Mouse (Mus musculus) embryo, embryonic 11.5 days (tissue): Measurements from ENCODE around the gene Lgi2.

ENCODE experiments used
- DNase-seq: peaks from one replicate; pipeline ENCODE4 v3.0.0-alpha.2; 2012; ENCODE audit warnings: low read depth, low spot score

Gene Lgi2

GRCm38 (mm10) chr5:52565813-52566531, at the start of gene Lgi2:
Gene Lgi2, minus strand, starts transcription at chr5:52566462.
- no peak for DNase-seq

GRCm38 (mm10) chr5:52615421-52615820, 49.2 kb upstream of the Lgi2 start:
- DNase-seq: no peak

GRCm38 (mm10) chr5:52614686-52615085, 48.4 kb upstream of the Lgi2 start:
- no peak for DNase-seq

GRCm38 (mm10) chr5:52612776-52613175, 46.5 kb upstream of the Lgi2 start:
- DNase-seq: no peak

- DNase-seq: no peak
These were observed 45.1 kb upstream of the Lgi2 start for GRCm38 (mm10) chr5:52611315-52611895.

GRCm38 (mm10) chr5:52610306-52610705, 44.0 kb upstream of the Lgi2 start:
- DNase-seq: no peak

GRCm38 (mm10) chr5:52609672-52610071, 43.4 kb upstream of the Lgi2 start:
- DNase-seq: no peak

- DNase-seq: no peak
These were observed 38.4 kb upstream of the Lgi2 start for GRCm38 (mm10) chr5:52604582-52605041.

GRCm38 (mm10) chr5:52590612-52591011, 24.4 kb upstream of the Lgi2 start:
- no peak for DNase-seq

GRCm38 (mm10) chr5:52588650-52589049, 22.4 kb upstream of the Lgi2 start:
- no peak for DNase-seq

GRCm38 (mm10) chr5:52587291-52587733, 21.1 kb upstream of the Lgi2 start:
- DNase-seq: no peak

- DNase-seq: no peak
These were observed 6.3 kb upstream of the Lgi2 start for GRCm38 (mm10) chr5:52572572-52572971.

- DNase-seq: no peak
These were observed 4.5 kb upstream of the Lgi2 start for GRCm38 (mm10) chr5:52570746-52571145.

GRCm38 (mm10) chr5:52565214-52565812, 949 bp downstream of the Lgi2 start:
- no peak for DNase-seq

- no peak for DNase-seq
These were observed 1.9 kb downstream of the Lgi2 start for GRCm38 (mm10) chr5:52564351-52564750.

GRCm38 (mm10) chr5:52560240-52560639, 6.0 kb downstream of the Lgi2 start:
- DNase-seq: no peak

- no peak for DNase-seq
These were observed 10.7 kb downstream of the Lgi2 start for GRCm38 (mm10) chr5:52555526-52555925.

- DNase-seq: no peak
These were observed 15.0 kb downstream of the Lgi2 start for GRCm38 (mm10) chr5:52551318-52551632.

GRCm38 (mm10) chr5:52550613-52551317, 15.5 kb downstream of the Lgi2 start:
- DNase-seq: no peak

- DNase-seq: no peak
These were observed 19.3 kb downstream of the Lgi2 start for GRCm38 (mm10) chr5:52546950-52547349.

GRCm38 (mm10) chr5:52543770-52544169, 22.5 kb downstream of the Lgi2 start:
- DNase-seq: no peak

GRCm38 (mm10) chr5:52540186-52540585, 26.1 kb downstream of the Lgi2 start:
- DNase-seq: no peak
